Mouse (Mus musculus) ovary, postnatal 10 days (tissue): ENCODE measurements at regions not wholly inside any gene's neighbourhood (a gene's known extent, or its start where the extent isn't known, plus 50 kb on each side); places are given as distances from the start of the nearest gene placed in this dataset.

Experiments used
- DNase-seq: peaks from one replicate; pipeline ENCODE4 v3.0.0; 2022; ENCODE audit warnings: low spot score

DNA sequence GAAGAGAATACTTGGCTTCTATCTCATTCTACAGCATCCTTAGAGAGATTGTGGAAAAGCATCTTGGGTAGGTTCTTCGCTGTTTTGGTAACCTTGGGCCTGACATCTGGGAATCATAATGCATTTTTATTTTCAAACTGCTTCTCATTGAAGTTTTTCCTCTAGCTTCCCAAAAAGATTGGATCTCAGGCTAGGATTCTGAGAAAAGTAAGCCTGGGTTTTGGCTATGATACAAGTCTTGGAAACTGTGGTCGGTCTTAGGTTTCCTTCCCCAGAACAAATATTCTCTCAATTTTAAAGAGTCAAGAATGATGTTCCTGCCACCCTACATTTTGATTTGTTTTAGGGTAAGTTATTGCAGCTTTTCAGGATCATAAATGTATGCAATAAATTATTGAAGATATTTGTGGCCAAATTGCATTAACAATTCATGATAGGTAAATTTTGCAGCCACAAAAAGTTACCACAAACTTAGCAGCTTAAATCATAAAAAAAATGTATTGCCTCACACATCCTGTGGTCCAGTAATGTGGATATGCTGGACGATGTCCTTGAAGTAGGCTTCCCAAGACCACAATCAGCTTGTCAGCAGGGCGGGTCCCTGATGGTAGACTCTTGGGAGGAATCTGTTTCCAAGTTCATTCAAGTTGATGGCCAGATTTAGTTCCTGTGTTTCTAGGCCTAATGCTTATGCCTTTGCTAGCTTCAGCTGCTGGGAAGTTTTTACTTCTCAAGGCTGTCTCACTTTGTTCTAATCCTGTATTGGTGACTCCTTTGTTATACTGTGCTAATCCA is 257.6 kb upstream of the Adamts5 start:
- no peak for DNase-seq

DNA sequence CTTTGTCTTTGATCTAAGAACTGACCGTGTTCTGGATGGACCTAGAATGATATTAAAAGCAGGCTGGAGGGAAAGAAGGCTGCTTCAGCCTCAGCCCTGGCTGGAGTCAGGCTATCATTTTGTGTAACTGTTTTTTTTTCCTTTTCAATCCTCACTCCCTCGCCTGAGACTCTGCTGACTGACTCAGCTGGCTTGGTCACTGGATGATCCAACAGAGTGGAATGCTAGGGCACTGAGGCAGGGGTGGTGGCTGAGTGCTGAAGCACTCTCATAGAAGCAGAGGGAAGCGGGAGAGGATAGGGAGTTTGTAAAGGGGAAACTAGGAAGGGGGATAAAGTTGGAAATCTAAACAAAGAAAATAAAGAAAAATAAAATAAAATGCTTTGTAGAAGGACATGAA is 236.5 kb upstream of the Adamts5 start:
- DNase-seq = no peak

DNA sequence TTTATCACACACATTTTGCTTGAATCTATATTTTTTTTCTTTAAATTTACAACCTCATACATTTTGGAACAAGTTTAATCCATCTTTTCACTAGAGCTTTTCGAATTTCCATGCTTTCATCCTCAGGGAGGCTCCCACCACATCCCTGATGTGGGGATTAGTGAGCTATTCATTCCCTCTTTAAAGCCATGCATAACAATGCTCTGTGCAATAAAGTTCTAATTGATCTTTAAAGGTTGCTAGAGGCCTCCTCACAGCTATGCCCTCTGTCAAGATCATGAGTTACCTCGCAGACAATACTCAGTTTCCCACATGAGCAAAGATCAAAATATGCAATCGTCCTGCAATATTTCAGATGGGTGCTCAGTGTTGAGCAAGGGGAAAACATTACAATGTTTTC is 234.5 kb upstream of the Adamts5 start:
- no peak for DNase-seq

DNA sequence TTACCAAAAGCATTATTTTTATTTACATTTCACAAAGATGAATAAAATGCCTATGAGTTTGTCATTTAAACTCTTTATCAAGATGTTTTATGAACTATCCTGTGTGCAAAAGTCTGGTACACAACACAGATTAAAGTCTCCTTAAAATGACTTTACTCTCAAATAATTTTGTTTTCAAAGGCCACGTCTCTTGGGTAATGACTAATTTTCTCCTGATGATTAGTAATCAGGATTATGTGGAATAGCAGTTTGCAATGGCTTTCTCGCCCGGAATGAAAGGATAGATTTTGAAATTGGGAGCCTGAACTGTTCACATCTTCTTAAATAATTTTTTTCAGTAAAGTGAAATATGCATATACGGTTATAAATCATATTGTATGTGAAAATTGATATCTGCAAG is 225.8 kb upstream of the Adamts5 start:
- DNase-seq = no peak

DNA sequence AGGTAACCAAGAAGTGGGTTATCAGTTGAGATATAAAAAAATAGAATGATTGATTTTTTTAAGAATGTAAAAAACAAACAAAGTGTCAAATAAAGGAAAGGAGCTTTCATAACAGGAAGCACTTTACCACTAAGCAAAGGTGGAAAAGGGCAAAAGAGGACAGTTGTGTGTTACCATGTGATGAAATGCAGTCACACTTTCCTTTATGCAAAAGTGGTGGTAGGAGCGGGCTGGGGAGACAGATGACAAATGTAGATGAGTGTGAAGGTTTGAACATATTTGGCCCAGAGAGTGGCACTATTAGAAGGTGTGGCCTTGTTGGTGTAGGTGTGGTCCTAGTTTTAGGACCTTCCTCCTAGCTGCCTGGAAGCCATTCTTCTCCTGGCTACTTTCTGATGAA is 222.6 kb upstream of the Adamts5 start:
- DNase-seq = no peak

DNA sequence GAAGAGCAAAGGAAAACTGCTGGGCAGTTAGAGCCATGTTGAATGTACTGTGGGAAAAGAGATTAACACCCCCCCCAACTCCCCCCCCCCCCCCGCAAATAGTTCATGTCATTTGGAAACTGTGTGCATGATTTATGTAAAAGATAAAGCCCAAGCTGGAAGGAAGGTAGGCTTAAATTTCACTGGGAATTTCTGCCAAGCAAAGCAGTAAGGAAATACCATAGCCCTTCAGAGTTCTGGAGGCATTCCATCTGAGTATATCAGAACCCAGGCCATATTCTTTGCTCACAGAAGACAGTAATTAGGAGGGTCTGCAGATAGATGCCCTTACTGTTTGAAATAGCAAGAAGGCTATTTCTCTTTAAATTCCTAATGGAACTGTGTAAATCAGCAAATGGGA is 221.3 kb upstream of the Adamts5 start:
- no peak for DNase-seq

DNA sequence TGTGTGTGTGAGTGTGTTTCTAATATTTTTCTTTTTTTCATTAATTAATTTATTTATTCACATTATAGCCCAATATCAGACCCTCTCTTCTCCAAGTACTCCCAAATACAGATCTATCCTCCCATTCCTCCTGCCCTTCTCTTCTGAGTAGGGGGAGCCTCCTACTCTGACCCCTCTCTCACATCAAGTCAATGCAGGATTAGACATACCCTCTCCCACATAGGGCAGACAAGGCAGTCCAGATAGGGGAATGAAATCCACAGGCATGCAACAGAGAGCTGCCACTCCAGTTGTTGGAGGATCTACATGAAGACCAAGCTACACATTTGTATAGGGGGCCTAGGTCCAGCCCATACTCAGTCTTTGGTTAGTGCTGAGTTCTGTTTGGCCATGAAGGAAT is 216.3 kb upstream of the Adamts5 start:
- DNase-seq = no peak

DNA sequence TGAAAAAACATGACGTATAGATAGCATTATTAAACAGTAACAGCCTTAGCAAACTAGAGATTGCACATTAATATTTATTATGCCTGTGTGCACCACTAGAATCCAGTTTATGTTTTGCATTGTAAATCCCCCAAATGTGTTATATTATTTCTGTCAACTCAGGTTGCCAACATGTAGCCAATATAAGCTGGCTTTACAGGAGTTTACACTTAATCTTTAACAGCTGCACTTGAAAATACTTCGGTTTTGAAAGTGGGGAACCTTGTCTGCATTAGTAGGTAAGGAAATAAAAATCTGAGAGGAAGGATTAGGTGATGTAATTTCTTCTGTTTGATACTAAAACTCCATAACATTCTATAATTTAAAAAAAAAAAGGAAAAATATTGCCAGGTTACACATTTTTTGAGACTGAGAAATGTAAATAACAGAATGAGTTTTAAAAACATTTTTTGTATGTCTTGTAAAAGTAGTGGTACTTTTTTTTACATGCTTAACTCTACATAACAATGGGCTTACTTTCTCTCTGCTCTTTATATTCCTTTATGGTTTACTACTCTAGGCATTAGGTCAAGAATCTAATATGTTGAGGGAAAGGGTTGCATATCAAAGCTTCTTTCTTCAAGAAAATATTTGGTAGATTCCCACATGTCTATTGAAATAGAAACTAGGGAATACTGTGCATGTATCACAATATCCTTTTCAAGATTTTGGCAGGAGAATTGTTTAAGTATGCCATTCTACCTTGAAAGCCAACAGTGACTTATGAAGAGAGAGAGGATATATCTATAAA is 214.2 kb upstream of the Adamts5 start:
- DNase-seq = no peak

DNA sequence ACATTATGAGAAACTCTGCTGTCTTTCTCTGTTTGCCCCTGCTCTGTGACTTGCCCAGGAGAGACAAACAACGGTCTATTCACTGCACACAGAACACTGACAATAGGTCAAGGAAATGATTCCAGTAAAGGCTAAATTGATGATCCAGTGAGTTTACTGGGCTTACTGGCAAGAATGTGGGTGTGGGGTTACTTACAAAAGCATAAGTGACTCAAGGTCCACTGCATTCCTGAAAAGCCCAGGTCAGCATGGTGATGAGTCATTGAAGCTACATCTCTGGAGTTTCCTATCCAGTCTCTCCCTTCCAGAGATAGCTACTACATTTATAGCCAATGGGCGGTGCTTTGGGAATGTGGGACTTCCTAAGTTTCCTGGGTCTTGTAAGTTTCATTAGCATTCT is 192.8 kb upstream of the Adamts5 start:
- no peak for DNase-seq

DNA sequence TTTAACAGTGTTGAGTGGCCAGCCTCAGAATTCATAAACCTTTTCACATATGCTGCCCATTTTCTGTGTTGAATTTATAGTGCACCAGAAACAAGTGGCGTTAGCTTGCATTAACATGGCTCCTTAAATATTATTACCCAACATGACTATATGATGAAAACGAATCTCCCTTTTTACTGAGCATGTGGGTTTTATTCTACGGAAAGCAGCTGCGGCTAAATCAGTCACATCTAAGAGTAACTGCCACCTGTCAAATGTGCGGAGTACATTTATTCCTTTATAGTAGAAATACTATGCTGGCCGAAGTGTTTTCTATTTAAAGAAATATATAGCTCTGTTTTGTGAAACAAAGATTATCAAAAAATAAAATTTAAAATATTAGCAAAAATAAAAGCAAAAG is 188.5 kb upstream of the Adamts5 start:
- no peak for DNase-seq

DNA sequence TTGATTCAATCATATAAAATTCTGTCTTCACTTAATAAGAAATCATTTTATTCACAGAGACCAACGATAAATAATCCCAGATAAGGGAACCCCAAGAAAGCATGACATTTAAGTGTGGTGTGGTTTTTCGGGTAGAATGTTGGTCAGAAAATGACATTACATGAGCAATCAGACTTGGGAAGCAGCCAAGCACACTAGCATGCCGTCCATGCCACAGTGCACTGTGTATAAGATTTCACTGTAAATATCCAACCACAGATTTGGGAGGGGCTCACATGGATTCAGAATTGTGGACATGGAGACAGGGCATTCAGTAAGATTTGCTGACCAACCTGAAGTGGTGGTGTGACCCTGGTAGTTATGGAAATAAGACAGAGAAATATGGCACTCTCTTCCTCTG is 185.8 kb upstream of the Adamts5 start:
- DNase-seq = no peak

DNA sequence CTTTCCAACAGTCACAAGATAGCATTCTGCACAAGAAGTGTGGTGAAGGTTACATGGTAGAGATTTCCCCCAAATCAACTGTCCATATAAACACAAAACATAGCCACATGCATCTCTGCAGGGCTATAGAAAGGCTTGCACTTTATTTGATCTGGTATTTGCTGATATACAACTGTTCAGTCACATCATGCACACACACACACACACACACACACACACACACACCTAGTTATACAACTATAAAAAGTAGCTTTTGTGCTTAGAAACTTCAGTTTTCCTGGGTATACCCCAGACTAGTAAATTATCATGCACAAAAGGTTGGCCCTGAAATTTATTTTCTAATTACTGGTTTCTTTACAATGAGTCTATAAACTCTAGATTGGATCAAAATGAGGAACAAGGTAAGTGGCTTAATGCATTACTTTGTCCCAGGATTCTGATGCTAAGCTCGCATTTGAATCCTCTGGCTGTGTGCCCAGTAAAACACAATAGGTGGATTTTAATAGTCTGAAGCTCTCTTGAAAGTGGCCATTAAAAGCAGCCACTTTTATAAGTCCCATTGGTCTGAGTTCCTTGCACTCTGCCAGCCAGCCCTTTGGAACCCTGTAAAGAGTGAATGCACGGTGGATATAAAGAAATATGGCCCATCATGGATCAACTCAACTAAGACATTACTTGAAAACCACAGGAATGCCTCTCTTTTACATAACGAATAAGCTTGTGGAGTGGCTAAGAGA is 166.2 kb upstream of the Adamts5 start:
- no peak for DNase-seq

DNA sequence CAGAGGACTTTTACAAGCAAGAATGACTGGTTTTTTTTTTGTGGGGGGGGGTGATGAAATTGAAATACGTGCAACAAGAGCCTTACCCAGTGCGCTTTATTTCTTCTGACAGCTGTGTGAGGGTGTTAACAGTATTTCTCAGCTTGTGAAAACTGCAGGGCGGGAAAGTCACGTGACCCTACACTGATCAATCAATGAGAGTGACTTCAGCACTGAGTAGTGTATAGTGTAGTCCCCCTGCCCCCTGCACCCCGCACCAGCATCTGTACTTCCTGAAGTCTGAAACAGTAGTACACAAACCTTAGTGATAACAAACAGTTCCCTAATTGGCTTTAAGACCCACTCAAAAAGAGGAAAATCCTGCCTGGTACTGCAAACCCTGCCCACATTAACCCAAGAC is 158.5 kb upstream of the Adamts5 start:
- DNase-seq = no peak

DNA sequence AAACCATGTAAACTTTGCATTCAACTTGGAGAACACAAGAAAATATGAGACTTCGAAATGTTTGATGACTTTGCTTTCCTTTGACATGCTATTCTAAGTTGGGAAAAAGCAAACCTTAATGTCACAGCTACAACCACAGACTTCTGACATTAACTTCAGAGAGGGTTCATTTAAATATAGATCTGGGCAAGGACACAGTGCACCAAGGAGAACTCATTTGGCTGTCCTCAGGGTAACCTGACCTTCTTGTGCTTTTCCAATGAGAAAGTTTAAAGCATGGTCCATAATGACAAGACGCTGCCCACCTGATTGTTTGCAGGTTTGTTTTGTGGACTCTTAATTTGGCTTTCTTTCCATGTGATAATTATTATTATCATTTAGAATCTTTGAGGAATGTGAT is 143.1 kb upstream of the Adamts5 start:
- no peak for DNase-seq

DNA sequence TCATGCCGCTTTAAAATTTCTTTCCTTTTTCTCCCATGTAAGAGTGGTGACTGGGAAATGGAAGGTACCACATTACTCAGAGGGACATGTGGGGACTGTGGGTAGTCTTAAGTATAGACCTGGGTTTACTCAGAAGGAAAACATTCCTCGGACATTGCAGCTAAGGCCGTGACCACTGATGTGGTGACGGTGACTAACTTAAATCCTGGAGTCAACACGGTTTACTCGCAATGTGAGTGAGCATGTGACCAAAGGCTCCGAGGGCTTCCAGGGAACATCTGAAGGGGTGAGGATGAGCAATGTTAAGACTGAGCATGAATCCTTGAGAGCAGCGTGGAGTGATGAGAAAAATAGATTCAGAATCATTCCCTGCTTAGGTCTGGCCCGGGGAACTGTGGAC is 133.1 kb upstream of the Adamts5 start:
- no peak for DNase-seq

DNA sequence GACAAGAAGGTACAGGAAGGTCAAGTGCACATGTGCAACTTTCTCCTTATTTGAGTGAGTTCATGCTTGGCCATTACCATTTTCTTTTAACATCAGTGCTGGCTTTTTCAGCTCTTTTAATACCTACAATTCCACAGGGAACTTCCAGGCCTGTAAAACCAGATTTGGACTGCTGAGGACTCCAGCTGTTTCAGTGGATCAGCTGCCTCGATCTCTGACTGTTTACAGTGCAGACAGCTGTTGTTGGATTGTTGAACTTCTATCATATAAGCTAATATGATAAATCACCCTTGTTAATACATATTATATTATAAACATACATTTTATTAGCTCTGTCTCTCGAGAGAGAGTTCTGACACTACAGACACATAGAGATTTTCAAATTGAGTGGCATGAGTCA is 126.1 kb upstream of the Adamts5 start:
- DNase-seq = no peak

DNA sequence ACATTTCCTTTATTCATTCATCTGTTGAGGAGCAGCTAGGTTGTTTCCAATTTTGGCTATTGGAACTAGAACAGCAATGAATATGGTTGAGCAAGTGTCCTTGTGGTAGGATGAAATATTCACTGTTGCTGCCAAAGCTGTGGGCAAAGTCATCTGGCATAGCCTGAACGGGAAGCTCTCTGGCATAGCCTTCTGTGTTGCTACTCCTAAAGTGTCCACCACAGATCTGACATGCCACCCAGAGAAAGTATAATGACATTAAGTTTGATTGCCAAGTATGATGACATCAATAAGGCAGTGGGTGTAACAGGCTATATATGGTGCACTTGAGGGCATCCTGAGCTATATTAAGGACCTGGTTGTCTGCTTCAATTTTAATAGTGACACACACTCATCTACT is 113.7 kb upstream of the Adamts5 start:
- DNase-seq = no peak

DNA sequence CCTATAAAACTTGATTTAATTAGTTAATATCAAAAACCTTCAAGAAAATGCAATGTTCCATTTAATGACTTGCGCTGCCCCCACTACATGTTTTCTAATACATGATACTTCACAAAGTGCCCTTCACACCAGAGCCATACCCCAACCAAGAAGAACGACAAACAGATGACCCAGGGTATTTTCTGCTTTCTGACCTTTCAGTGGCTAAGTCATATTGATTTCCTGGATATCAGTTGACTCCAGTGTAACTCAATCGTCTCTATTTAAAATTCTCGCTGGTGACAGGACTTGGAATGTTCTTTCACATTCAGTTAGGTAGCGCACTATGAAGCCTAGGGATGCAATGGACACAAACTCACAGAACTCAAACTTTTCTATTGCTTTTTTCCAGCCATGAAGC is 109.4 kb upstream of the Adamts5 start:
- DNase-seq = no peak

DNA sequence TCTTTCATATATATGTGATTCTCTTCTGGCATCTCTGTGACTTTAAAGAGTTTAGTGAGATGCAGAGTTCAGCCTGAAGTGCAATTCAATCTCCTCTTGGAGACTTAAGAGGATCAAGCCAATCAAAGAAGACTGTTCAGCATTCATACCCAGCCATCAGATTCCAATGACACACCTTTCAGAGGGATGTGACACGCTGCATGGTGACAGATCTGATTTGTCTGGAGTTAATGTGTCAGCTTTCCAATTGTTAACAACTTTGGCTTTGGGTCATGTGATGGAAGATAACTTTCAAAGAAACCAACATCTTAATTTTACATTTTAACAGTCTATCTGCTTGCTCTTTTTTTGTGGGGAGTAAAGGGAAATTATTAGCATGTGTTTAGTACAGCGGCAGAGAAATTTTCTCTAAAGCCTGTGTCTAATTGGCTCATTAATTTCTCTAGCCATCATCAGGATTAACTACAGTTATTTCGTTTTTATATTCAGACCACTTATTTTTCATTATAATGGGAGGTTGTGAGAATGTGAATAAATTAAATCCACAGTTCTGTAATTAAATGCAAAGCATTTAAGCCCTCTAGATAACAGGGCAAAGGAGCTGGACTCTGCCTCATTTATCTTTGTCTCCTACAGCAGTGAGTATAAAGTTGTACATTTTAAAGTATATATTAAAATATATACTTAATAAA is 108.2 kb upstream of the Adamts5 start:
- DNase-seq = no peak

DNA sequence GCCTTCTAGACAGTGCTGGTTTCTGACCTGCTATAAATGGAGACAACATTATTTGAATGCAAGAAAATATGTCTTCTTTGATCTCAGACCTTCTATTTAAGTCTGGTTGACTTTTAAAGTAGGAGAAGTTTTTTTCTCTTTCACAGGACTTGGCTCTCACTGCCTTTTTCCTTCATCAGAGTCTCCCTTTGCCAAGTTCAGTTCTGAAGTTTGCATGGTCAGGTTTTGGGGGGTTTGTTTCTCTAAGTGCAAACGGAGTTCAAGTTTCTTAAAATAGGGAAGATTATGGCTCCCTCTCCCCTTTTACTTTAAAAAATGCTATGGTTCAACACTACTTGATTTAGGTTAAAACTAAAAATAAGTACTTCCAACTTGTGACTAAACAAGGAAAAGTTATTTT is 106.2 kb upstream of the Adamts5 start:
- no peak for DNase-seq

DNA sequence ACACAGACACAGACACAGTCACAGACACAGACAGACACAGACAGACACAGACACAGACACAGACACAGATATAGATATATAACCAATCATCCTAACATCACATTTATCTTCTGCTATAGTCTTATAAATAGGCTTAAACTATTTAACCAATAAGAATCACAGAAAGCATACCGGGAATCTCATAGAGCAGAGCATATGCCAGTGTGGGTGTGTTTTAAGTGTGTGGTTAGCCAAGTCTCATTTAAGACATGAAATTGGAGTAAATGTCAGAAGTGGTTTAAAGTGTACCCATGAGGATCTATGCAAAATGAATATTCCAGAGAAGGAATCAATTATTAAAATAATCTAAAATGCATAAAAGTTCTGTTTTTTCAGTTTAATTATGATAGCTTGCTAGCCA is 99.2 kb upstream of the Adamts5 start:
- DNase-seq = no peak

DNA sequence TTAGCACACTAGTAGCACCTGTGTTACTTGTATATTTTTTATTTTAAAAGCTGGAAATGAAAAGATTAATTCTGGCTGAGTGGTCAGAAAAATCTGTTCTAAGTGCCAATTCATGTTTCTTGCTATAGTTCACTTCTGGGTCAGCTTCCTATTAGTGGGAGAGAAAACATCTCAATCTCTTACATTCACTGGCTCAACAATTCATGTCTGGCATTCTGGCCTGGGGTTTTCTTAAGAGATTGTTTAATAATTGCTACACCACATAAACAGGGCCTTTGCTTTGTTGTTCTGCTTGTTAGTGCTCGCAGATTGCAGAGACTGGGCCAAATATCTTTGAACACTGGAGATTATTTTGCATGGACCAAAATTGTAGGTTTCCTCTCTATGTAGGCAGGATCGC is 84.2 kb upstream of the Adamts5 start:
- DNase-seq = no peak

DNA sequence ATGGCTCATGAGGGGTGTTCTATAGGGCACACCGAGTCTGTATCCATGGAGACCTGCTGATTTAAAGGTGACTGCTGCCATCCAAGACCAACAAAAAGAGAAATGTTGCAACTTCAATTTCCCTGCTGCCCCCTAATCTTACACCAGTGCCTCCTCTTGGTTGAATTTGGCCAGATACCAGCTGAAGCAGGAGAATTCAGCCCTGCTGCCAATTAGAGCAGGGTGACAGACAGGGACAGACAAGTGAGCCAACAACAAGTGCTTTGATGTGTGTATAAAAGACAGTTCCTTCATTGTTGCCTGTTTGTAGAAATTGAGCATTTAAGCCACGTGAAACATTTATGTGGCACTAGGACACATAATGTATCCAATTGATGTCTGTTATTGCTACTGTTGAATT is 75.5 kb upstream of the Adamts5 start:
- no peak for DNase-seq
